Mouse (Mus musculus) brain, embryonic 14.5 days (tissue): ENCODE data around the gene Aven.

Experiments used
- CTCF ChIP-seq: fragments of 200-500 bp; IDR thresholded peaks from 2 replicates; pipeline ENCODE4 v1.5.1; 2012; ENCODE audit warnings: inconsistent platforms, mild to moderate bottlenecking, moderate library complexity, borderline replicate concordance; ENCODE audit not compliant: insufficient read depth, insufficient read length; ENCODE audit errors: extremely low read depth
- POLR2A ChIP-seq: fragments of 200-500 bp; IDR thresholded peaks from 2 replicates; pipeline ENCODE4 v1.6.1; 2012; ENCODE audit warnings: mild to moderate bottlenecking, inconsistent platforms, borderline replicate concordance; ENCODE audit not compliant: poor library complexity, insufficient read depth, insufficient read length, severe bottlenecking; ENCODE audit errors: extremely low read depth

- TF ChIP-seq POLR2A = no peak
- no peak for TF ChIP-seq CTCF
Observed at GRCm38 (mm10) chr2:112617206-112617605, 124.4 kb downstream of the Aven start.
